Mouse (Mus musculus): ENCODE measurements around the gene Fam228b. TPM values are rescaled to one million over a fixed set of nuclear protein-coding genes. Genes with fewer than 3 reads are reported as not detected.

The Fam228b gene
- polyA plus RNA-seq, 1 experiment from 2014 or later: 0.11 TPM

Other genes starting within 250 kb of the Fam228b start
- 73.9 to 104 TPM (median 84.9 TPM) in 3 replicates for gene Itsn2, start 176.6 kb downstream of the Fam228b start, polyA plus RNA-seq (2018)
- gene Gm3625, start 176.3 kb downstream of the Fam228b start, polyA plus RNA-seq (2018): not detected in 3 replicates
- not detected in 3 replicates for gene Fam228a, start 30.8 kb downstream of the Fam228b start, polyA plus RNA-seq (2018)
- gene Pfn4, start 245 bp downstream of the Fam228b start, polyA plus RNA-seq (2018): 0.16 TPM in 1 of 3 replicates, not detected in the others
- gene Sf3b6, start 48.3 kb upstream of the Fam228b start, polyA plus RNA-seq (2018): 67.0 to 113 TPM (median 95.3 TPM) in 3 replicates
- 20.7 to 32.7 TPM (median 26.6 TPM) in 3 replicates for gene Fkbp1b, start 72.3 kb upstream of the Fam228b start, polyA plus RNA-seq (2018)
- gene Wdcp, start 74.0 kb upstream of the Fam228b start, polyA plus RNA-seq (2018): 3.4 to 8.2 TPM (median 3.6 TPM) in 3 replicates
- gene Mfsd2b, start 105.1 kb upstream of the Fam228b start, polyA plus RNA-seq (2018): 0.16 to 0.47 TPM (median 0.25 TPM) in 3 replicates
- gene Ubxn2a, start 138.4 kb upstream of the Fam228b start, polyA plus RNA-seq (2018): 13.7 to 25.7 TPM (median 17.9 TPM) in 3 replicates
- 8.1 to 11.5 TPM (median 10.4 TPM) in 3 replicates for gene Atad2b, start 148.1 kb upstream of the Fam228b start, polyA plus RNA-seq (2018)

Measured in macrophage (primary cell).